Mouse (Mus musculus) liver, adult 2 months (tissue): ENCODE results near the gene Pip5k1a.

ENCODE experiments used
- CTCF ChIP-seq: fragments of 200-500 bp; IDR thresholded peaks from 2 replicates; pipeline ENCODE4 v1.5.1; 2011; ENCODE audit warnings: low read depth, low read length, control low read depth
- POLR2A ChIP-seq: fragments of 200-500 bp; IDR thresholded peaks from 2 replicates; pipeline ENCODE4 v1.6.1; 2011; ENCODE audit warnings: low read length, control low read depth; ENCODE audit not compliant: insufficient read depth; ENCODE audit errors: extremely low read depth

- TF ChIP-seq CTCF: no peak
- no peak for TF ChIP-seq POLR2A
Measured at GRCm38 (mm10) chr3:95016532-95017056, 90.1 kb downstream of the Pip5k1a start.
